Mouse (Mus musculus): ENCODE measurements around the gene Apol7e. TPM values are rescaled to one million over a fixed set of nuclear protein-coding genes. Genes with fewer than 3 reads are reported as not detected.

Gene Apol7e
- polyA plus RNA-seq (2012; rRNA removed), result 0.02 and 0.13 TPM in 2 replicates

GRCm38 (mm10) chr15:77698656-77699055 lies at the start of gene Apol7e:
Gene Apol7e, plus strand, starts transcription at chr15:77698857.

DNA sequence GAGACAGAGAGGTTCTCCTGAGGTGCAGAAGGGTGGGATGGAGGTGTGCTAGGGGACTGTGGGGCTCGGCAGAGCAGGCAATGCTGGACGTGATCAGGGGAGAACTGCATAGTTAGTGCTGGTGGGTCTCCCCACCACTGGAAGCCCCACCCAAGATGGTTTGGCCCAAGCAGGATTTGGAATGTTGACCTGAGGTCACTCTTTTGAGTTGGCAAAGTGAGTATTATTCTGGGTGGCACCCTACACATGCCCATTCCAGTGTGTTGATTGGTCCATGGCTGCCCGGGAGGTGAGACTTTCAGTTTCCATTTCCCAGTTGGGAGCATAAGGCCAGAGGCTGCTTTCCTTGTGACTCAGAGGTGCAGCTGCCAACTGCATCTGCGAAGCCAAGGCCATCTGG lies 30.1 kb downstream of the Apol7e start, which contains the start of gene Apol9b:
Gene Apol9b (plus strand): TSS at position 301 of the 400 bp plus-strand sequence.

DNA sequence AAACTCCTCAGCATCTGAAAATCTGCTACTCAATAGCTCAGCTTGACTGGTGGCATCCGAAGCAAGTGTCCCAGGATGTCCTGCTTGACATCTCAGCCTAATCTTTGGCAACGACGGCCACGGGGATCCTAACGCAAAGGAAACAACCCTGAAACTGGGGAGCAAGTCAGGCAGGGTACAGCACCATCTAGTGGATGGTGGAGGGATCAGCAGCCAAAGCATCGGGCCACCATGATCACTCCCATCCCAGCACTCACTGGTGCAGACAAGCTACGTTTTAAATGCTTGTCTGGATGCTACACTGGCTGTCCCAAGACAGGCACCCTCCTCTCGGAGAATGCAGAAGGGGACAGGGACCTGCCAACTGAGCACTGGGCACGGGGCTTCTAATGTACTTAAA lies 58.2 kb downstream of the Apol7e start, which contains the start of gene Apol8:
Gene Apol8 (minus strand): TSS at position 156 of the 400 bp plus-strand sequence.

Other genes with a start within 250 kb of the Apol7e start
- gene Apol10a, start 221.8 kb upstream of the Apol7e start, polyA plus RNA-seq (2012; rRNA removed), result 0.01 TPM in 1 of 2 replicates, not detected in the other
- 0.02 and 0.04 TPM in 2 replicates for gene Apol11a, start 190.6 kb upstream of the Apol7e start, polyA plus RNA-seq (2012; rRNA removed)
- gene Apol7c, start 165.5 kb upstream of the Apol7e start, polyA plus RNA-seq (2012; rRNA removed), result 0.01 TPM in 1 of 2 replicates, not detected in the other
- not detected in 2 replicates for gene 1700025B11Rik, start 137.0 kb upstream of the Apol7e start, polyA plus RNA-seq (2012; rRNA removed)
- 0.02 and 0.04 TPM in 2 replicates for gene Apol10b, start 102.7 kb upstream of the Apol7e start, polyA plus RNA-seq (2012; rRNA removed)
- not detected in 2 replicates for gene Gm36245, start 99.6 kb upstream of the Apol7e start, polyA plus RNA-seq (2012; rRNA removed)
- gene Apol11b, start 55.6 kb upstream of the Apol7e start, polyA plus RNA-seq (2012; rRNA removed), result 0.67 and 1.5 TPM in 2 replicates
- 0.35 and 0.71 TPM in 2 replicates for gene Apol9b, start 30.2 kb downstream of the Apol7e start, polyA plus RNA-seq (2012; rRNA removed)
- gene Apol8, start 58.1 kb downstream of the Apol7e start, polyA plus RNA-seq (2012; rRNA removed), result 15.0 and 16.3 TPM in 2 replicates
- 24.4 and 30.7 TPM in 2 replicates for gene Myh9, start 143.3 kb downstream of the Apol7e start, polyA plus RNA-seq (2012; rRNA removed)
- gene Txn2, start 230.1 kb downstream of the Apol7e start, polyA plus RNA-seq (2012; rRNA removed), result 131 and 149 TPM in 2 replicates

Data from liver, embryonic 18 days (tissue).